Mouse (Mus musculus): ENCODE results near the gene Myh7. TPM values are rescaled to one million over a fixed set of nuclear protein-coding genes. Genes with fewer than 3 reads are reported as not detected.
"Not testable (repeated sequence)": the region's sequence is repeated elsewhere in the genome, so short reads cannot be mapped to it uniquely, and the experiment has no call there.

Gene Myh7
- polyA plus RNA-seq, 1 experiment from 2014 or later: 0.18 TPM

DNA sequence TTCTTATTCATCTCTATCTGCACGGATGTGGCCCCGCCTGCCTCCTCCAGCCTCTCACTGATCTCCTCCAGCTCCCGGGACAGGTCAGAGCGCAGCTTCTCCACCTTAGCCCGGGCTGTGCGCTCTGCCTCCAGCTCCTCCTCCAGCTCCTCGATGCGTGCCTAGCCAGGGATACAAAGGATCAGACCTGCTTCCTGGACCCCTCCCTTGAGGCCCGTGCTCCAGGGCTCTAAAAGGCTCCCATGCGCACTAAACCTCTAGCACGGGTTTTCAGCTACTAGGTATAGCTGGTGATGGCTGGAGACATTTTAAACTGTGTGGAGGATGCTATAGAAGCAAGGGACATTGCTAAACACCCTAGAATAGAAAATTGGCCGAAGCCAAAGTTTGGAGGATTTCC, 43.9 kb downstream of the Myh7 start:
- WGBS (ENCODE audit: insufficient replicate concordance): 63% methylated on average over 12 of the region's 12 CpGs
- Histone ChIP-seq H3K4me3 (ENCODE audit: low read depth, low read length) (no peak overlapping the region), H3K4me2 (ENCODE audit: low read depth, low read length) (no peak overlapping the region), H3K9me3 (ENCODE audit: low read length) (no peaks in the 10 kb centered on the region), H3K9ac (replicated peaks) (no peak overlapping the region), H3K36me3 (replicated peaks; ENCODE audit: insufficient read depth, low read length) (no peaks in the 10 kb centered on the region), H3K27me3 (ENCODE audit: insufficient read depth, low read length) (no peaks in the 10 kb centered on the region), H3K27ac (ENCODE audit: low read depth) (no peak overlapping the region), H3K4me1 (ENCODE audit: insufficient read depth) (no peaks in the 10 kb centered on the region)
- DNase-seq: no peak
- no peak for TF ChIP-seq EP300 (IDR thresholded peaks at IDR 0.05; ENCODE audit: low read depth)
- ATAC-seq: no peak

DNA sequence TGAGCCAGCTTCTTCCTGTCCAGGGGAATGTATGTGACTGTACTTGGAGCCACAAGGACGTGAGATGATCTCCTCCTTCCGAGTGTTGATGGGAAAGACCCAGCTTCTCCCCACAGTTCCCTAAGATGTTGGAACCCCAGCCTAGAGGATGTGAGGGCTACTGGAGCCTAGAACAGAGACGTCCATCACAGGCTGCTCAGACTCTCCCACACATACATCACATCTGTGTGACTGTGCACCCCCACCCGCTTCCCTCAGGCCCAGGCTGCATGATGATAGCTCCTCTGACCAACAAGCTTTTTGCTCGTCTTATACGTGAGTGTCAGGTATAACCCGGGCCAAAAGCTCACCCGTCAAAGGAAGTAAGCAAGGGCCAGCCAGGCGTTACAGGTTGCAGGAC, 45.6 kb downstream of the Myh7 start:
- Histone ChIP-seq H3K36me3 (replicated peaks; ENCODE audit: insufficient read depth, low read length) (no peaks in the 10 kb centered on the region), H3K9me3 (ENCODE audit: low read length) (no peaks in the 10 kb centered on the region), H3K4me1 (ENCODE audit: insufficient read depth) (no peaks in the 10 kb centered on the region), H3K4me3 (ENCODE audit: low read depth, low read length) (no peak overlapping the region), H3K4me2 (ENCODE audit: low read depth, low read length) (no peak overlapping the region), H3K9ac (replicated peaks) (no peak overlapping the region), H3K27me3 (ENCODE audit: insufficient read depth, low read length) (no peaks in the 10 kb centered on the region), H3K27ac (ENCODE audit: low read depth) (no peak overlapping the region)
- DNase-seq (no peak), ATAC-seq (no peak)
- no peak for TF ChIP-seq CTCF (IDR thresholded peaks at IDR 0.05; ENCODE audit: low read depth)
- no peak for TF ChIP-seq EP300 (IDR thresholded peaks at IDR 0.05; ENCODE audit: low read depth)
- 63% methylated on average over 9 of the region's 9 CpGs for WGBS (ENCODE audit: insufficient replicate concordance)

DNA sequence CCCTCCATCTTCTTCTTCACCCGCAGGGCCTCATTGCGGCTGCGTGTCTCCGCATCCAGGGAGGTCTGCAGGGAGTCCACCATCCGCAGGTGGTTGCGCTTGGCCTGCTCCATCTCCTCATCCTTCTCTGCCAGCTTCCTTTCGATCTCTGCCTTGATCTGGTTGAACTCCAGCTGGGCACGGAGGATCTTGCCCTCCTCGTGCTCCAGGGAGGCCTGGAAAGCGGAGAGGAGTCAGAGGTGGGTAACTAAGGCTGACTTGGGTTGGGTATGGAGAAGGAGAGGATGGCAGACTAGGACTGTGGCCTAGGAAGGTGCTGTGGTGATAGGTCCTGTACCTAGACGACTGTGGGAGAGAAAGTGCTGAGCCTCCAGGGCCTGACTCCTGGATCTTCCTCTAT, 47.4 kb downstream of the Myh7 start:
- DNase-seq; H3K4me3 ChIP-seq (ENCODE audit: low read depth, low read length); H3K27ac ChIP-seq (ENCODE audit: low read depth); H3K36me3 ChIP-seq (replicated peaks; ENCODE audit: insufficient read depth, low read length); ATAC-seq; H3K9ac ChIP-seq (replicated peaks); H3K4me2 ChIP-seq (ENCODE audit: low read depth, low read length); H3K27me3 ChIP-seq (ENCODE audit: insufficient read depth, low read length); H3K9me3 ChIP-seq (ENCODE audit: low read length); H3K4me1 ChIP-seq (ENCODE audit: insufficient read depth): not testable (repeated sequence)
- 77% methylated on average over 10 of the region's 11 CpGs for WGBS (ENCODE audit: insufficient replicate concordance)

DNA sequence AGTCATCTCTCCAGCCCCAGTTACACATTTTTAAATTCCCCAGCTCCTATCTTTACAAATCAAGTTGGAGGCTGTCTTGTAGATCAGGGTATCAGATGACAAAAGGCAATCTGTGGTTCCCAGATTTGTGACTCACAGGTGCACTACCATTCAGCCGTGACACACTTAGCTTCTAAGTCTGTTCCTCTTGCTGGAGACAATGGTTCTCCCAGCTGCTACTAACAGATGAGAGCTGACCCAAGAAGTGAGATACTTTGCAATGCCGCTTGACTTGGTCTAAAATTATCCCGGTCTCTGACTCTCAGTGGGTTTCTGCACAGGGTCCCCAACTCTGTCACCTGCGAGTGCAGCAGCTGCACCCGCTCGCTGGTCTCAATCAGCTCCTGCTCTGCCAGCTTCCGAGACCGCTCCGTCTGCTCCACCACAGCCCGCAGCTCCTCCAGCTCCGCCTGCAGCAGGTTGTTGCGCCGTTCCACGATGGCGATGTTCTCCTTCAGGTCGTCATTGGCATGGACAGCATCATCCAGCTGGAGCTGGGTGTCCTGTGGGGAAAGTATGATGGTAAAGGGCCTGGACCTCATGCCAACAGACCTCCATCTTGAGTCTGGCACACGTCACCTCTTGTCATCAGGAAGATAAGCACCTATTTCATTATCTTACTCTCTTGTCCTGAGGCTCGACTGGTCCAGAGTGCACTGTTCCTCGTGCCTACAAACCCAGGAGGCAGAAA, 48.3 kb downstream of the Myh7 start:
- no peaks in the 10 kb centered on the region for H3K9me3 ChIP-seq (ENCODE audit: low read length)
- no peak overlapping the region for H3K9ac ChIP-seq (replicated peaks)
- ATAC-seq (no peak), DNase-seq (no peak)
- H3K27me3 ChIP-seq (ENCODE audit: insufficient read depth, low read length): no peaks in the 10 kb centered on the region
- no peak overlapping the region for H3K4me2 ChIP-seq (ENCODE audit: low read depth, low read length)
- no peak overlapping the region for H3K4me3 ChIP-seq (ENCODE audit: low read depth, low read length)
- TF ChIP-seq EP300 (IDR thresholded peaks at IDR 0.05; ENCODE audit: low read depth) (no peak), CTCF (IDR thresholded peaks at IDR 0.05; ENCODE audit: low read depth) (no peak)
- no peaks in the 10 kb centered on the region for H3K36me3 ChIP-seq (replicated peaks; ENCODE audit: insufficient read depth, low read length)
- no peaks in the 10 kb centered on the region for H3K4me1 ChIP-seq (ENCODE audit: insufficient read depth)
- 72% methylated on average over 19 of the region's 19 CpGs for WGBS (ENCODE audit: insufficient replicate concordance)
- H3K27ac ChIP-seq (ENCODE audit: low read depth): no peak overlapping the region

DNA sequence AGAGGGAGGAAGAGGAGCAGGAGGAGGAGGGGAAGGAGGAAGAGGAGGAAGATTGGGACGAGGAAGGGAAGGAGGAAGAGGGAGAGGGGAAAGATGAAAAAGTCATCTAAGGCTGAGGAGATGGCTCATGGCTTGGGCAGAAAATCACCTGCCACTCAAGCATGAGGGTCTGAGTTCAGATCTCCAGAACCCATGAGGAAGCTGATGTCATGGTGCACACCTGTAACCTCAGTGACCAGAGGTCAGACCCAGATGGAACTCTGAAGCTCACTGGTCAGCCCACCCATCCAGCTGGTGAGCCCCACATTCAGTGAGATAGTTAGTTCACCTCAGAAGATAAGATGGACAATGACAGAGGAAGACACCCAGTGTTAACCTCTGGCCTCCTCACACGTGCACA, 49.5 kb downstream of the Myh7 start:
- H3K36me3 ChIP-seq (replicated peaks; ENCODE audit: insufficient read depth, low read length): no peaks in the 10 kb centered on the region
- no peak for TF ChIP-seq EP300 (IDR thresholded peaks at IDR 0.05; ENCODE audit: low read depth)
- TF ChIP-seq CTCF (IDR thresholded peaks at IDR 0.05; ENCODE audit: low read depth): no peak
- H3K9ac ChIP-seq (replicated peaks): no peak overlapping the region
- no peak overlapping the region for H3K4me2 ChIP-seq (ENCODE audit: low read depth, low read length)
- ATAC-seq (no peak), DNase-seq (no peak)
- H3K4me3 ChIP-seq (ENCODE audit: low read depth, low read length): no peak overlapping the region
- no peak overlapping the region for H3K27ac ChIP-seq (ENCODE audit: low read depth)
- no peaks in the 10 kb centered on the region for H3K4me1 ChIP-seq (ENCODE audit: insufficient read depth)
- H3K9me3 ChIP-seq (ENCODE audit: low read length): no peaks in the 10 kb centered on the region
- WGBS (ENCODE audit: insufficient replicate concordance): 41% methylated on average over 2 of the region's 2 CpGs
- no peaks in the 10 kb centered on the region for H3K27me3 ChIP-seq (ENCODE audit: insufficient read depth, low read length)

DNA sequence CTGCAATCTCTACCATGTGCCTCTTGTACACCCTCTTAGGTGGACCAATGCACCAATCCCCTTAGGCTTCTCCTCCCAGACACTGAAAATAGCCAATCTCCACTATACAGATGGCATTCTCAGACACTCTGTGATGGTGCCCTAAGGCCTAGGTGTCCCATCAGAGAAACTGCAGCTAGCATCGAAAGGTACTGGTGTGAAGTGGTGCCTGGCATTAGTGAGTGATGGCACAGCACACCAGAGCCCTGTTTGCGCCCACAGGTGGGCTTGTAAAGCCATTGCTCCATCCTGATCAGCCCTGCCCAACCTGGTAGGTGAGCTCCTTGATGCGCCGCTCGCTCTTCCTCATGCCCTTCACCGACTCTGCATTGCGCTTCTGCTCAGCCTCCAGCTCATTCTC, 50.5 kb downstream of the Myh7 start:
- Histone ChIP-seq H3K9ac (replicated peaks) (no peak overlapping the region), H3K36me3 (replicated peaks; ENCODE audit: insufficient read depth, low read length) (no peaks in the 10 kb centered on the region), H3K4me2 (ENCODE audit: low read depth, low read length) (no peak overlapping the region), H3K27me3 (ENCODE audit: insufficient read depth, low read length) (no peaks in the 10 kb centered on the region), H3K4me3 (ENCODE audit: low read depth, low read length) (no peak overlapping the region), H3K9me3 (ENCODE audit: low read length) (no peaks in the 10 kb centered on the region), H3K27ac (ENCODE audit: low read depth) (no peak overlapping the region), H3K4me1 (ENCODE audit: insufficient read depth) (no peaks in the 10 kb centered on the region)
- ATAC-seq (no peak), DNase-seq (no peak)
- WGBS (ENCODE audit: insufficient replicate concordance): 83% methylated on average over 7 of the region's 7 CpGs
- TF ChIP-seq CTCF (IDR thresholded peaks at IDR 0.05; ENCODE audit: low read depth): no peak
- no peak for TF ChIP-seq EP300 (IDR thresholded peaks at IDR 0.05; ENCODE audit: low read depth)

DNA sequence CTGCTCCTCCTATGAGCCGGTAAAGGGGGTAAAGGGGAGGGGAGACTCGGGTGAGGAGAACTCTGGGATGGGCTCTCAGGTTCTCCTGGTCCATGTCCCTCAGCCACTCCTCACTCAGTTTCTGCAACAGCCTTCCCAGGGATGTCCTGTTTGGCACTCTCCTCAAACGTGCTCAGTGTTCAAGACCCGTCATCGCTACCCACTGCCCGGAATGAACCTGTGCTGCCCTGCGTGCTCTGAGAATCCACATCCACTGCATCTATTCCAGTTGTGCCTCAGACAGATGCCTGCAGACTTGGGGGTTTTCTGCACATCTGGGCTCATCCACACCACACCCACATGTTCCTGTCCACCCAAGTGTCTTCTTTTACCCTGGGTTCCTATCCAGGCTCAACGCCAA, 51.9 kb downstream of the Myh7 start:
- H3K36me3 ChIP-seq (replicated peaks; ENCODE audit: insufficient read depth, low read length): no peaks in the 10 kb centered on the region
- H3K4me1 ChIP-seq (ENCODE audit: insufficient read depth): no peaks in the 10 kb centered on the region
- ATAC-seq (no peak), DNase-seq (no peak)
- no peak overlapping the region for H3K27ac ChIP-seq (ENCODE audit: low read depth)
- H3K4me2 ChIP-seq (ENCODE audit: low read depth, low read length): no peak overlapping the region
- WGBS (ENCODE audit: insufficient replicate concordance): 82% methylated on average over 8 of the region's 8 CpGs
- no peaks in the 10 kb centered on the region for H3K27me3 ChIP-seq (ENCODE audit: insufficient read depth, low read length)
- H3K9ac ChIP-seq (replicated peaks): no peak overlapping the region
- no peaks in the 10 kb centered on the region for H3K9me3 ChIP-seq (ENCODE audit: low read length)
- TF ChIP-seq CTCF (IDR thresholded peaks at IDR 0.05; ENCODE audit: low read depth) (no peak), EP300 (IDR thresholded peaks at IDR 0.05; ENCODE audit: low read depth) (no peak)
- H3K4me3 ChIP-seq (ENCODE audit: low read depth, low read length): no peak overlapping the region
